Mouse (Mus musculus) WW6 (cell line): ENCODE results near the gene Ptpn13.

ENCODE experiments used
- DNase-seq: peaks from one replicate; pipeline ENCODE4 v3.0.0-alpha.2; 2013; ENCODE audit warnings: low read depth, low spot score

The Ptpn13 gene

GRCm38 (mm10) chr5:103422609-103423008 is 2.4 kb upstream of the Ptpn13 start:
- DNase-seq: no peak

- DNase-seq: no peak
Observed at GRCm38 (mm10) chr5:103423305-103423926, 1.6 kb upstream of the Ptpn13 start.

GRCm38 (mm10) chr5:103423927-103424315 is 1.1 kb upstream of the Ptpn13 start:
- DNase-seq: no peak

- DNase-seq: no peak
Observed at GRCm38 (mm10) chr5:103425363-103426031, 505 bp downstream of the Ptpn13 start.

- DNase-seq: no peak
Observed at GRCm38 (mm10) chr5:103426250-103426649, 1.3 kb downstream of the Ptpn13 start.

GRCm38 (mm10) chr5:103430986-103431385 is 6.0 kb downstream of the Ptpn13 start:
- DNase-seq: no peak

GRCm38 (mm10) chr5:103431479-103431878 is 6.5 kb downstream of the Ptpn13 start:
- no peak for DNase-seq

GRCm38 (mm10) chr5:103436039-103436944 is 11.3 kb downstream of the Ptpn13 start:
- no peak for DNase-seq

- DNase-seq: no peak
Observed at GRCm38 (mm10) chr5:103437714-103438113, 12.7 kb downstream of the Ptpn13 start.

GRCm38 (mm10) chr5:103439171-103439570 is 14.2 kb downstream of the Ptpn13 start:
- DNase-seq: no peak

- DNase-seq: no peak
Observed at GRCm38 (mm10) chr5:103440418-103441276, 15.7 kb downstream of the Ptpn13 start.

- DNase-seq: no peak
Observed at GRCm38 (mm10) chr5:103441706-103442105, 16.7 kb downstream of the Ptpn13 start.

GRCm38 (mm10) chr5:103442269-103442688 is 17.3 kb downstream of the Ptpn13 start:
- DNase-seq: no peak

- DNase-seq: no peak
Observed at GRCm38 (mm10) chr5:103442921-103443320, 17.9 kb downstream of the Ptpn13 start.

- DNase-seq: no peak
Observed at GRCm38 (mm10) chr5:103445383-103445782, 20.4 kb downstream of the Ptpn13 start.

GRCm38 (mm10) chr5:103447806-103448416 is 22.9 kb downstream of the Ptpn13 start:
- no peak for DNase-seq

- no peak for DNase-seq
Observed at GRCm38 (mm10) chr5:103448470-103448869, 23.5 kb downstream of the Ptpn13 start.

- DNase-seq: no peak
Observed at GRCm38 (mm10) chr5:103450663-103451062, 25.7 kb downstream of the Ptpn13 start.

- no peak for DNase-seq
Observed at GRCm38 (mm10) chr5:103453361-103454140, 28.6 kb downstream of the Ptpn13 start.

GRCm38 (mm10) chr5:103456794-103457193 is 31.8 kb downstream of the Ptpn13 start:
- no peak for DNase-seq
